Mouse (Mus musculus) spleen, embryonic (tissue): ENCODE data around the gene Cebpb.

ENCODE experiments used
- CTCF ChIA-PET: fragments of 350-600 bp; sonication (Branson Sonifier 250); formaldehyde crosslinking; loops from one replicate; lab custom pipeline; 2022; lab: Charles Lee

Gene Cebpb

GRCm38 (mm10) chr2:167662713-167663112, 26.0 kb upstream of the Cebpb start:
- CTCF ChIA-PET, result interaction anchor here (0.8 kb wide), 1 partner anchor 10 kb away, joined by 3 read pairs; no protein-coding TSS in a partner anchor

- CTCF ChIA-PET, result no interaction called here
Observed at GRCm38 (mm10) chr2:167665972-167666713, 22.6 kb upstream of the Cebpb start.

- CTCF ChIA-PET, result no interaction called here
Observed at GRCm38 (mm10) chr2:167668426-167668825, 20.3 kb upstream of the Cebpb start.

- CTCF ChIA-PET, result no interaction called here
Observed at GRCm38 (mm10) chr2:167669398-167669797, 19.3 kb upstream of the Cebpb start.

- CTCF ChIA-PET, result interaction anchor here (0.6 to 0.7 kb wide), 2 partner anchors 11 to 920 kb away, joined by 7 to 24 read pairs; no protein-coding TSS in a partner anchor
Observed at GRCm38 (mm10) chr2:167671101-167671633, 17.5 kb upstream of the Cebpb start.

GRCm38 (mm10) chr2:167672212-167672685, 16.5 kb upstream of the Cebpb start:
- CTCF ChIA-PET, result interaction anchor here (0.7 kb wide), 2 partner anchors 10 kb away, joined by 3 to 24 read pairs; no protein-coding TSS in a partner anchor

GRCm38 (mm10) chr2:167675120-167675909, 13.4 kb upstream of the Cebpb start:
- CTCF ChIA-PET, result interaction anchor here (0.5 to 0.6 kb wide), 2 partner anchors 39 to 771 kb away, joined by 7 to 10 read pairs; no protein-coding TSS in a partner anchor

GRCm38 (mm10) chr2:167678600-167678999, 10.1 kb upstream of the Cebpb start:
- CTCF ChIA-PET, result interaction anchor here (1.4 kb wide), 1 partner anchor 147 kb away, joined by 4 read pairs; no protein-coding TSS in a partner anchor

- CTCF ChIA-PET, result interaction anchor here (0.5 to 1.7 kb wide), 12 partner anchors 28 to 400 kb away, joined by 3 to 7 read pairs (median 5); no protein-coding TSS in a partner anchor
Observed at GRCm38 (mm10) chr2:167679902-167680430, 8.7 kb upstream of the Cebpb start.

- CTCF ChIA-PET, result interaction anchor here (0.6 to 1.7 kb wide), 11 partner anchors 24 to 659 kb away, joined by 3 to 7 read pairs (median 5); no protein-coding TSS in a partner anchor
Observed at GRCm38 (mm10) chr2:167680657-167681056, 8.1 kb upstream of the Cebpb start.

- CTCF ChIA-PET, result interaction anchor here (1.1 kb wide), 1 partner anchor 14 kb away, joined by 3 read pairs; no protein-coding TSS in a partner anchor
Observed at GRCm38 (mm10) chr2:167683721-167684120, 5.0 kb upstream of the Cebpb start.

- CTCF ChIA-PET, result interaction anchor here (1.3 to 3.2 kb wide), 2 partner anchors 206 to 211 kb away, joined by 8 to 58 read pairs; no protein-coding TSS in a partner anchor
Observed at GRCm38 (mm10) chr2:167685137-167685536, 3.6 kb upstream of the Cebpb start.

GRCm38 (mm10) chr2:167685865-167686264, 2.9 kb upstream of the Cebpb start:
- CTCF ChIA-PET, result interaction anchor here (1.3 to 3.2 kb wide), 2 partner anchors 205 to 210 kb away, joined by 8 to 58 read pairs; no protein-coding TSS in a partner anchor

- CTCF ChIA-PET, result interaction anchor here (0.7 to 3.2 kb wide), 2 partner anchors 133 to 209 kb away, joined by 3 to 58 read pairs; no protein-coding TSS in a partner anchor
Observed at GRCm38 (mm10) chr2:167686382-167687249, 2.1 kb upstream of the Cebpb start.

GRCm38 (mm10) chr2:167687250-167687586, 1.5 kb upstream of the Cebpb start:
- CTCF ChIA-PET, result interaction anchor here (1.2 to 3.2 kb wide), 2 partner anchors 209 kb away, joined by 5 to 58 read pairs; no protein-coding TSS in a partner anchor

GRCm38 (mm10) chr2:167687651-167688101, 1.0 kb upstream of the Cebpb start:
- CTCF ChIA-PET, result interaction anchor here (0.5 to 1.4 kb wide), 3 partner anchors 47 to 208 kb away, joined by 3 to 5 read pairs (median 4); no protein-coding TSS in a partner anchor

GRCm38 (mm10) chr2:167688126-167688497, 603 bp upstream of the Cebpb start:
- CTCF ChIA-PET, result interaction anchor here (0.5 to 1.4 kb wide), 3 partner anchors 47 to 208 kb away, joined by 3 to 5 read pairs (median 4); no protein-coding TSS in a partner anchor

GRCm38 (mm10) chr2:167689501-167690218, 945 bp downstream of the Cebpb start, which contains the start of gene Tmem189:
Gene Tmem189, minus strand, starts transcription at chr2:167689822.
- CTCF ChIA-PET, result interaction anchor here (1.1 kb wide), 1 partner anchor 17 kb away, joined by 3 read pairs; no protein-coding TSS in a partner anchor
